ENCODE assay signal across 18 mouse cellular contexts in the genomic region with DNA sequence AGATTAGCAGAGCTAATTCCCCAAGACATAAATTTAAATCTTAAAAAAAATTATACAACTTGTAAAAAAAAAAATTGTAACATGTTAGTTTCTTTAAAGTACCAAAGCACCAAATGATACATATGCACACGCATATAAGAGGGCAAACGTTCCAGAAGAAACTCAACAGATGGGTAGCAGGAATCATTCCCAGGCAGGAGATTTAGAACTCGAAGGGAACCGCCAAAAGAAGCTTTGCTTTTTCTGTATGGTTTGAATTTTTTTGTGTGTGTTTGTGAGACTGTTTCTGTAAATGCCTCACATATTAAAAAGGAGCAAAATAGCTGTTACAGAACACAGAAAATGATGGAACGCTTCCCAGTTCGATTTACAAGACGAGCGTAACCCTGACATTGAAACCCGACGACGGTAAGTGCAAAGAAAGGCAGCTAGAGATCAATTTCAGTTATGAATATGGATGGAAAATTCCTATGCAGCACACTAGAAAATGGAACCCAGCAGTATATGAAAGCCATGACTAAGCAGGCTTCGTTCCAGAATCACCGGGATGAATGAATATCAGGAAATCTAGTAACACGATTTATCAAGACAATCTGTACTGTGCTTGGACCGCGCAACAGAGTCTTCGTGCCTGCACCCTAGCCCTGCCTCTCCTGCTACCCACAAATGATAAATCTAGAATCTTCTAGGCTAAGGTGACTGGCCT. TPM values are rescaled to one million over a fixed set of nuclear protein-coding genes. Genes with fewer than 3 reads are reported as not detected.
A peak's percentile ranks its signal among the peaks of the same experiment; 100 is the strongest.
DNase-seq lines count a peak whose midpoint lies in the region; ATAC-seq and TF ChIP-seq lines count a peak whose summit lies in the region.
"Had no signal": no experiment of that assay in that cellular context is flagged by ENCODE, and none has a peak within 500 bp of the region (broad histone marks: within the 10 kb centered on the region; RNA-seq: fewer than 3 reads in every experiment).

No protein-coding gene starts in this region.

- H3K4me3 ChIP-seq in limb, embryonic 14.5 days (replicated peaks; ENCODE audit: low read length), result no peak overlapping the region
- H3K4me3 ChIP-seq: megakaryocyte, embryonic 14.5 days had no signal

- H3K4me2 ChIP-seq in limb, embryonic 14.5 days (replicated peaks; ENCODE audit: low read depth, low read length, severe bottlenecking), result no peak overlapping the region; the same call in 1 of the 2 replicates

- ATAC-seq in limb, embryonic 14.5 days (ENCODE audit: low FRiP score, low read depth), result 0 out of 2 replicates have a peak, but pooled peaks have one; percentile 30
- ATAC-seq in erythroblast, adult 5-6 weeks (replicated peaks; ENCODE audit: low FRiP score, poor library complexity, severe bottlenecking), result no peak
- ATAC-seq: CD4-positive, CD25-positive, alpha-beta regulatory T cell, adult 4 months; liver, postnatal 0 days had no signal

- H3K9me3 ChIP-seq in limb, embryonic 14.5 days (ENCODE audit: control insufficient read depth, low read length), result no peaks in the 10 kb centered on the region
- H3K9me3 ChIP-seq: G1E; megakaryocyte, embryonic 14.5 days had no signal

- peak; percentile 32 to 38 for DNase-seq in left cerebral cortex, adult 18-20 months (ENCODE audit: low spot score in 2 of 2)
- no peak for DNase-seq in left cerebral cortex, adult 11 months (ENCODE audit: low spot score)
- DNase-seq in 3T3-L1 (ENCODE audit: low read depth, low spot score), result peak; percentile 50
- peak; percentile 71 for DNase-seq in brain, adult 2 months (ENCODE audit: low read depth, low spot score)
- peak; percentile 69 for DNase-seq in limb, embryonic 14.5 days (ENCODE audit: low spot score)
- DNase-seq in layer of hippocampus, adult 9-10 months (ENCODE audit: low spot score), result no peak
- DNase-seq: cerebellum, adult 11-12 months; gastrocnemius, postnatal 14 days; kidney, adult 2 months; kidney, postnatal 25 days; liver; liver, postnatal 0 days; lung, postnatal 14 days had no signal

- H3K27me3 ChIP-seq in limb, embryonic 14.5 days (ENCODE audit: control insufficient read depth, insufficient read depth, low read length), result no peaks in the 10 kb centered on the region

- peak overlapping the region; percentile 21 for H3K27ac ChIP-seq in limb, embryonic 14.5 days (replicated peaks; ENCODE audit: low read depth, low read length)

- no peak for TF ChIP-seq POLR2A in limb, embryonic 14.5 days (IDR thresholded peaks at IDR 0.05; ENCODE audit: borderline replicate concordance, extremely low read depth, insufficient read depth, insufficient read length)

- peaks cover 4% of the 10 kb centered on the region; the same call in 1 of the 2 replicates for H3K4me1 ChIP-seq in limb, embryonic 14.5 days (ENCODE audit: control insufficient read depth, insufficient read depth, low read length)
- H3K4me1 ChIP-seq: megakaryocyte, embryonic 14.5 days had no signal

- WGBS in limb, embryonic 14.5 days, result 60% methylated on average over 17 of the region's 17 CpGs

- no peaks in the 10 kb centered on the region for H3K36me3 ChIP-seq in limb, embryonic 14.5 days (ENCODE audit: control insufficient read depth, insufficient read depth, low read length)
- H3K36me3 ChIP-seq: G1E had no signal

- no peak overlapping the region for H3K9ac ChIP-seq in limb, embryonic 14.5 days (ENCODE audit: low read depth, low read length, severe bottlenecking)
- H3K9ac ChIP-seq: liver, postnatal 0 days had no signal

RNA-seq across cellular contexts. Expression of gene Ccdc42, which starts 44.9 kb away (rescaled TPM):
- total RNA-seq in left cerebral cortex, adult 18-20 months (2021), result 1 to 10 TPM in 1 of 2 experiments, under 1 TPM in 1; 0.60 to 1.8 TPM
- polyA plus RNA-seq in limb, embryonic 14.5 days (2012; rRNA removed), result 0.13 and 0.39 TPM in 2 replicates
- 0.50 and 1.1 TPM in 2 replicates for polyA plus RNA-seq in limb, embryonic 14.5 days (2014; fragmentation: Nextera tagmentation; extraction: Ambion mirVana)
- total RNA-seq in erythroblast, adult 5-6 weeks (2015; ENCODE audit: low replicate concordance), result not detected in 2 replicates
- not detected in 2 replicates for total RNA-seq in erythroblast, adult 5-6 weeks (2017; ENCODE audit: low replicate concordance)
- total RNA-seq: G1E; heart, adult 8-10 months had no signal
- polyA plus RNA-seq: CD4-positive, CD25-positive, alpha-beta regulatory T cell, adult 4 months; G1E; kidney, adult 2 months; liver, postnatal 0 days had no signal

RNA-seq across cellular contexts. Expression of gene Myh10, which starts 59.6 kb away (rescaled TPM):
- total RNA-seq in left cerebral cortex, adult 18-20 months (2021), result 100 to 1,000 TPM; 200 to 219 TPM
- 167 and 189 TPM in 2 replicates for polyA plus RNA-seq in limb, embryonic 14.5 days (2012; rRNA removed)
- polyA plus RNA-seq in limb, embryonic 14.5 days (2014; fragmentation: Nextera tagmentation; extraction: Ambion mirVana), result 129 and 136 TPM in 2 replicates
- total RNA-seq in erythroblast, adult 5-6 weeks (2015; ENCODE audit: low replicate concordance), result 45.0 and 47.9 TPM in 2 replicates
- total RNA-seq in erythroblast, adult 5-6 weeks (2017; ENCODE audit: low replicate concordance), result 56.5 and 72.2 TPM in 2 replicates

Comparison
In these comparisons a context has a peak if more than half of its experiments do, and no peak if none do; other contexts are left out.
1. DNase-seq: peak in left cerebral cortex, adult 18-20 months (2 of 2), 3T3-L1 (single experiment), brain, adult 2 months (single experiment) and limb, embryonic 14.5 days (single experiment); none in left cerebral cortex, adult 11 months (single experiment) and layer of hippocampus, adult 9-10 months (single experiment).